Mouse (Mus musculus) hindbrain, embryonic 15.5 days (tissue): ENCODE results near the gene Sytl2. TPM values are rescaled to one million over a fixed set of nuclear protein-coding genes. Genes with fewer than 3 reads are reported as not detected.

Experiments used
- ATAC-seq: fragments of 200-750 bp; cut with Nextera tagmentation; 2 replicates; pipeline ENCODE4 v1.8.0; 2017; ENCODE audit warnings: low read depth, moderate number of reproducible peaks, moderate TSS enrichment; ENCODE audit not compliant: low FRiP score
- H3K27ac ChIP-seq: fragments of 300-500 bp; sonication (generic); replicated peaks from 2 replicates; pipeline ENCODE4 v1.5.1; 2015; ENCODE audit warnings: mild to moderate bottlenecking, inconsistent platforms
- H3K27me3 ChIP-seq: fragments of 300-500 bp; sonication (generic); 2 replicates; pipeline ENCODE4 v1.6.1; 2015; ENCODE audit warnings: control low read depth, inconsistent platforms
- H3K36me3 ChIP-seq: fragments of 300-500 bp; sonication (generic); 2 replicates; pipeline ENCODE4 v1.6.1; 2015; ENCODE audit warnings: control low read depth, inconsistent platforms
- H3K4me1 ChIP-seq: fragments of 300-500 bp; sonication (generic); replicated peaks from 2 replicates; pipeline ENCODE4 v1.6.1; 2015; ENCODE audit warnings: control low read depth, inconsistent platforms
- H3K4me2 ChIP-seq: fragments of 300-500 bp; sonication (generic); 2 replicates; pipeline ENCODE4 v1.6.1; 2015; ENCODE audit warnings: moderate library complexity, mild to moderate bottlenecking, inconsistent platforms
- H3K4me3 ChIP-seq: fragments of 300-500 bp; sonication (generic); 2 replicates; pipeline ENCODE4 v1.5.1; 2015; ENCODE audit warnings: mild to moderate bottlenecking, inconsistent platforms
- H3K9ac ChIP-seq: fragments of 300-500 bp; sonication (generic); 2 replicates; pipeline ENCODE4 v1.6.1; 2015; ENCODE audit warnings: inconsistent platforms
- H3K9me3 ChIP-seq: fragments of 300-500 bp; sonication (generic); 2 replicates; pipeline ENCODE4 v1.6.1; 2016; ENCODE audit warnings: control low read depth, inconsistent platforms
- WGBS: fragments of 180-500 bp; shearing (Covaris S2); methylation state at CpG from one replicate; pipeline ENCODE4 v1.1.7; 2015; 5-methylcytosine and 5-hydroxymethylcytosine counted together
- polyA plus RNA-seq: library from polyadenylated mRNA; unstranded; fragments of >200 nt; fragmentation: Nextera tagmentation; extraction: Ambion mirVana; gene quantifications from 2 replicates; pipeline ENCODE4 v1.2.1, GENCODE M21; 2015

Gene Sytl2
- polyA plus RNA-seq, 1 experiment from 2014 or later = 8.5 TPM

- no peak for ATAC-seq
- Histone ChIP-seq H3K9me3 (no peaks in the 10 kb centered on the region), H3K36me3 (no peaks in the 10 kb centered on the region), H3K4me1 (peaks cover 14% of the 10 kb centered on the region), H3K27ac (no peak overlapping the region), H3K9ac (no peak overlapping the region), H3K4me3 (no peak overlapping the region), H3K4me2 (no peak overlapping the region), H3K27me3 (no peaks in the 10 kb centered on the region)
- WGBS = 27% methylated on average over 3 of the region's 3 CpGs
These were observed 87.7 kb downstream of the Sytl2 start for GRCm38 (mm10) chr7:90389765-90390164.

GRCm38 (mm10) chr7:90395073-90395472, 93.0 kb downstream of the Sytl2 start:
- ATAC-seq = no peak
- Histone ChIP-seq H3K27me3 (no peaks in the 10 kb centered on the region), H3K4me3 (no peak overlapping the region), H3K27ac (no peak overlapping the region), H3K9ac (no peak overlapping the region), H3K36me3 (no peaks in the 10 kb centered on the region), H3K9me3 (no peaks in the 10 kb centered on the region), H3K4me2 (no peak overlapping the region), H3K4me1 (no peaks in the 10 kb centered on the region)
- 66% methylated on average over 4 of the region's 4 CpGs for WGBS

- WGBS = 66% methylated on average over 5 of the region's 5 CpGs
- no peak for ATAC-seq
These were observed 93.9 kb downstream of the Sytl2 start for GRCm38 (mm10) chr7:90395928-90396327.

GRCm38 (mm10) chr7:90409934-90410333, 107.9 kb downstream of the Sytl2 start:
- Histone ChIP-seq H3K9ac (no peak overlapping the region), H3K4me2 (no peak overlapping the region), H3K4me1 (no peaks in the 10 kb centered on the region), H3K9me3 (no peaks in the 10 kb centered on the region), H3K27ac (no peak overlapping the region), H3K4me3 (no peak overlapping the region), H3K36me3 (no peaks in the 10 kb centered on the region), H3K27me3 (no peaks in the 10 kb centered on the region)
- 46% methylated on average over 3 of the region's 3 CpGs for WGBS
- ATAC-seq = no peak

More at GRCm38 (mm10) chr7:90395928-90396327, 93.9 kb downstream of the Sytl2 start:
- H3K4me3 ChIP-seq = no peak overlapping the region
- H3K9ac ChIP-seq = no peak overlapping the region
- H3K4me1 ChIP-seq = no peaks in the 10 kb centered on the region
- H3K4me2 ChIP-seq = no peak overlapping the region
- H3K9me3 ChIP-seq = no peaks in the 10 kb centered on the region
- H3K27me3 ChIP-seq = no peaks in the 10 kb centered on the region
- no peaks in the 10 kb centered on the region for H3K36me3 ChIP-seq
- no peak overlapping the region for H3K27ac ChIP-seq

GRCm38 (mm10) chr7:90426020-90427001, 124.3 kb downstream of the Sytl2 start, which contains the start of gene Ccdc89:
TSS of gene Ccdc89 (plus strand) at chr7:90426577.
- WGBS = 20% methylated on average over 29 of the region's 29 CpGs

GRCm38 (mm10) chr7:90427006-90427405, 125.0 kb downstream of the Sytl2 start:
- Histone ChIP-seq H3K4me1 (peaks cover 11% of the 10 kb centered on the region; the same call in 1 of the 2 replicates), H3K27ac (no peak overlapping the region), H3K4me2 (peak overlapping the region; percentile 72), H3K4me3 (peak overlapping the region; percentile 43), H3K9ac (peak overlapping the region; percentile 33), H3K36me3 (no peaks in the 10 kb centered on the region), H3K9me3 (no peaks in the 10 kb centered on the region), H3K27me3 (no peaks in the 10 kb centered on the region)
- ATAC-seq = no peak
- 67% methylated on average over 9 of the region's 9 CpGs for WGBS

More at GRCm38 (mm10) chr7:90426020-90427001, 124.3 kb downstream of the Sytl2 start, which contains the start of gene Ccdc89:
- peak within 1 kb of the TSS; percentile 33 for H3K9ac ChIP-seq
- H3K4me1 ChIP-seq = peaks cover 11% of the 10 kb centered on the region; the same call in 1 of the 2 replicates
- H3K9me3 ChIP-seq = no peaks in the 10 kb centered on the region
- no peaks in the 10 kb centered on the region for H3K27me3 ChIP-seq
- H3K27ac ChIP-seq = peak within 1 kb of the TSS; percentile 63
- no peaks in the 10 kb centered on the region for H3K36me3 ChIP-seq
- ATAC-seq = peak; percentile 100
- peak within 1 kb of the TSS; percentile 43 for H3K4me3 ChIP-seq
- H3K4me2 ChIP-seq = peak within 1 kb of the TSS; percentile 72

GRCm38 (mm10) chr7:90432221-90432620, 130.2 kb downstream of the Sytl2 start:
- no peaks in the 10 kb centered on the region for H3K27me3 ChIP-seq
- no peak overlapping the region for H3K9ac ChIP-seq
- H3K4me1 ChIP-seq = peaks cover 1% of the 10 kb centered on the region; the same call in 1 of the 2 replicates
- no peak overlapping the region for H3K4me2 ChIP-seq
- no peaks in the 10 kb centered on the region for H3K9me3 ChIP-seq
- no peak for ATAC-seq
- no peak overlapping the region for H3K4me3 ChIP-seq
- H3K36me3 ChIP-seq = no peaks in the 10 kb centered on the region
- no peak overlapping the region for H3K27ac ChIP-seq

- Histone ChIP-seq H3K4me1 (peaks cover 4% of the 10 kb centered on the region; the same call in 1 of the 2 replicates), H3K36me3 (no peaks in the 10 kb centered on the region), H3K9me3 (no peaks in the 10 kb centered on the region), H3K27ac (no peak overlapping the region), H3K4me3 (no peak overlapping the region), H3K4me2 (no peak overlapping the region), H3K27me3 (no peaks in the 10 kb centered on the region), H3K9ac (no peak overlapping the region)
- no peak for ATAC-seq
- 92% methylated on average over 4 of the region's 4 CpGs for WGBS
These were observed 138.0 kb downstream of the Sytl2 start for GRCm38 (mm10) chr7:90440044-90440443.

GRCm38 (mm10) chr7:90442070-90442469, 140.0 kb downstream of the Sytl2 start:
- Histone ChIP-seq H3K4me1 (peaks cover 11% of the 10 kb centered on the region), H3K4me2 (peak overlapping the region; percentile 65), H3K9me3 (no peaks in the 10 kb centered on the region), H3K4me3 (peak overlapping the region; percentile 66), H3K9ac (peak overlapping the region; percentile 59), H3K27me3 (no peaks in the 10 kb centered on the region), H3K36me3 (no peaks in the 10 kb centered on the region), H3K27ac (peak overlapping the region; percentile 97)
- 7% methylated on average over 4 of the region's 4 CpGs for WGBS
- peak; percentile 48 for ATAC-seq

GRCm38 (mm10) chr7:90442518-90443080, 140.5 kb downstream of the Sytl2 start, which contains the start of gene Crebzf:
TSS of gene Crebzf (plus strand) at chr7:90442729.
- Histone ChIP-seq H3K36me3 (0 out of 2 replicates have a peak, but pooled peaks cover 3% of the 10 kb centered on the region), H3K27ac (peak within 1 kb of the TSS; percentile 97), H3K27me3 (no peaks in the 10 kb centered on the region), H3K9me3 (no peaks in the 10 kb centered on the region), H3K4me1 (peaks cover 13% of the 10 kb centered on the region), H3K4me3 (peak within 1 kb of the TSS; percentile 66), H3K9ac (peak within 1 kb of the TSS; percentile 93), H3K4me2 (peak within 1 kb of the TSS; percentile 80)
- WGBS = under 1% methylated on average over 51 of the region's 54 CpGs
- peak; percentile 98 for ATAC-seq

- H3K9ac ChIP-seq = peak overlapping the region; percentile 93
These were observed 141.3 kb downstream of the Sytl2 start for GRCm38 (mm10) chr7:90443101-90444091.

More at GRCm38 (mm10) chr7:90443101-90444091, 141.3 kb downstream of the Sytl2 start:
- no peaks in the 10 kb centered on the region for H3K27me3 ChIP-seq
- peak; percentile 66 for ATAC-seq
- under 1% methylated on average over 120 of the region's 123 CpGs for WGBS
- H3K4me3 ChIP-seq = peak overlapping the region; percentile 66
- peaks cover 17% of the 10 kb centered on the region for H3K4me1 ChIP-seq
- peak overlapping the region; percentile 80 for H3K4me2 ChIP-seq
- 0 out of 2 replicates have a peak, but pooled peaks cover 4% of the 10 kb centered on the region for H3K36me3 ChIP-seq
- no peaks in the 10 kb centered on the region for H3K9me3 ChIP-seq
- peak overlapping the region; percentile 97 for H3K27ac ChIP-seq
